In the genomic region with DNA sequence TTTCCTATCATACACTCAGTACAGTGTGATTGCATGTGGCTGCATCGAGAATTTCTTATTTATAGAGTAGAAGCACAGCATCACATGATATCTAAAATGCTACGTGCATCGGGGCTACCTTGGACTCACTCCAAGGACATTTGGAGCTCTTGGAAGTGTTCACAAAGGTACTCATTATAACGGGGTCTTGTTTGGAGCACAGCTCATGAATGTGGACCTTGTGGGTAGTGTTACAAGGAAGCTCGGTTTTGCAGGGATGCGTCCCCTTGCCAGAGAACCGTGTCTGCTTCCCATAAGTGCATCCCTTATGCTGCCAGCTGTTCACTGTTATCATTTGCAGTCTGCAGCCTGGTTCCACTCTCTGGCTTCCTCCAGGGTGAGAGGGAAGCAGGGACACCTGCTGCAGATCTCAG, we compare ENCODE assay signal across 8 mouse cellular contexts.
DNase-seq lines count a peak whose midpoint lies in the region; ATAC-seq and TF ChIP-seq lines count a peak whose summit lies in the region.

No protein-coding gene starts in this region.

- H3K9me3 ChIP-seq in embryonic facial prominence, embryonic 12.5 days: no peaks in the 10 kb centered on the region

- intact Hi-C loops in gastrocnemius, postnatal 14 days (cut with DNase I; ENCODE audit: low total_unique reads): no loop called here

- 0 out of 2 replicates have a peak overlapping the region, but pooled peaks have one; percentile 11 for H3K27ac ChIP-seq in embryonic facial prominence, embryonic 12.5 days
- H3K27ac ChIP-seq in layer of hippocampus, adult 2 months: peak overlapping the region; percentile 11; the same call in 1 of the 2 replicates

- H3K36me3 ChIP-seq in embryonic facial prominence, embryonic 12.5 days: no peaks in the 10 kb centered on the region

- no peak for TF ChIP-seq POLR2A in lung, adult 2 months (IDR thresholded peaks at IDR 0.05; ENCODE audit: borderline replicate concordance, extremely low read depth, low read depth, low read length)

- ATAC-seq in embryonic facial prominence, embryonic 12.5 days (ENCODE audit: insufficient number of reproducible peaks, insufficient read depth, low FRiP score, low TSS enrichment): peak; percentile 77

- H3K4me2 ChIP-seq in embryonic facial prominence, embryonic 12.5 days (replicated peaks): peak overlapping the region; percentile 7; the same call in 1 of the 2 replicates

- no peak overlapping the region for H3K9ac ChIP-seq in embryonic facial prominence, embryonic 12.5 days

- H3K4me3 ChIP-seq in lung, adult 2 months (replicated peaks; ENCODE audit: extremely low read depth, low read depth, low read length): no peak overlapping the region
- H3K4me3 ChIP-seq in embryonic facial prominence, embryonic 12.5 days: no peak overlapping the region
- no peak overlapping the region; the same call in 1 of the 2 replicates for H3K4me3 ChIP-seq in layer of hippocampus, adult 2 months

- H3K4me1 ChIP-seq in lung, adult 2 months (ENCODE audit: control insufficient read depth, insufficient read depth, low read length): no peaks in the 10 kb centered on the region; the same call in 1 of the 2 replicates
- peaks cover 9% of the 10 kb centered on the region for H3K4me1 ChIP-seq in embryonic facial prominence, embryonic 12.5 days

- WGBS in lung, adult 2 months: 22% methylated on average over 7 of the region's 7 CpGs
- 28% methylated on average over 7 of the region's 7 CpGs for WGBS in embryonic facial prominence, embryonic 12.5 days

- H3K27me3 ChIP-seq in embryonic facial prominence, embryonic 12.5 days: no peaks in the 10 kb centered on the region

- peak; percentile 5 to 31 for DNase-seq in lung, adult 18-20 months
- no peak for DNase-seq in lung, adult 2 months
- DNase-seq in layer of hippocampus, adult 2 months (ENCODE audit: low spot score in 2 of 2): peak; percentile 57 to 61
- DNase-seq in lung, postnatal 25 days (ENCODE audit: low spot score): peak; percentile 20
- DNase-seq in urinary bladder, postnatal 14 days (ENCODE audit: low spot score): no peak
- DNase-seq in thymus, postnatal 10 days (ENCODE audit: low spot score in 2 of 2): no peak
- no peak for DNase-seq in gastrocnemius, postnatal 14 days

- TF ChIP-seq CTCF in lung, adult 2 months (IDR thresholded peaks at IDR 0.05; ENCODE audit: insufficient read depth, low read length): no peak
- no peak for TF ChIP-seq CTCF in layer of hippocampus, adult 2 months (conservative IDR thresholded peaks at IDR 0.05)

Comparison
In these comparisons a context has a peak if more than half of its experiments do, and no peak if none do; other contexts are left out.
1. DNase-seq: peak in lung, adult 18-20 months (2 of 2), layer of hippocampus, adult 2 months (2 of 2) and lung, postnatal 25 days (single experiment); none in lung, adult 2 months (single experiment), urinary bladder, postnatal 14 days (single experiment), thymus, postnatal 10 days (0 of 2) and gastrocnemius, postnatal 14 days (single experiment).